Comparison of ENCODE assay signal across 10 mouse cellular contexts in the genomic region with DNA sequence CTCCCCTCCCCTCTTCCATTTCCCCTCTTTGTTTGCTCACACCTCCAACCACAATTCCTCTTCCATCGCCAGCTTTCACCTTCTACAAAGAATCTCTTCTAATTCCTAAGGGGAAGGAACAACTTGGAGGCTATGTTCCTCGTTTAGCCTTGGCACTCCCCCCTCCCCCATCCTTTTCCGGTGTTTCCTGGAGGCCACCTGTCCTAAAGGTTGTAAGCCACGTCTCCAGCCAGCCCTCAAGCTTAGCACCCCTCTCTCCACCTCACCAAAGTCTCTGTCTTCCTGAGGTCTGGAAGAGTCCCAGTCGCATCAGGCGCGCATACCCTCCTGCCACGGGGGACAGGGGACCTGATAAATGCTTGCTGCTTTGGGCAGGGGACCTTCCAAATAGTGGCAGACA. TPM values are rescaled to one million over a fixed set of nuclear protein-coding genes. Genes with fewer than 3 reads are reported as not detected.
DNase-seq lines count a peak whose midpoint lies in the region; ATAC-seq and TF ChIP-seq lines count a peak whose summit lies in the region.
"Had no signal": no experiment of that assay in that cellular context is flagged by ENCODE, and none has a peak within 500 bp of the region (broad histone marks: within the 10 kb centered on the region; RNA-seq: fewer than 3 reads in every experiment).

No protein-coding gene starts in this region.

- H3K27ac ChIP-seq in cerebellum, adult 2 months (ENCODE audit: insufficient read depth, low read length), result no peak overlapping the region
- no peak overlapping the region for H3K27ac ChIP-seq in liver, embryonic 12.5 days
- no peak overlapping the region for H3K27ac ChIP-seq in liver, postnatal 0 days (ENCODE audit: low read depth)
- peak overlapping the region; percentile 80 for H3K27ac ChIP-seq in hindbrain, embryonic 16.5 days (ENCODE audit: low read depth, low read length)
- H3K27ac ChIP-seq in neural tube, embryonic 12.5 days, result no peak overlapping the region

- no peak for TF ChIP-seq CTCF in cerebellum, adult 2 months (IDR thresholded peaks at IDR 0.05; ENCODE audit: borderline replicate concordance, insufficient read depth, low read depth, low read length)
- TF ChIP-seq CTCF in liver, postnatal 0 days (IDR thresholded peaks at IDR 0.05; ENCODE audit: low read depth), result no peak

- no peak for TF ChIP-seq POLR2A in cerebellum, adult 2 months (IDR thresholded peaks at IDR 0.05; ENCODE audit: borderline replicate concordance, insufficient read depth, low read length)

- peak; percentile 10 to 15 for DNase-seq in cerebellum, postnatal 14 days
- DNase-seq in cerebellum, adult 2 months, result no peak
- DNase-seq in liver, postnatal 0 days, result no peak
- DNase-seq in ovary, postnatal 36 days (ENCODE audit: low spot score), result no peak

- H3K9me3 ChIP-seq in liver, embryonic 12.5 days (replicated peaks), result no peaks in the 10 kb centered on the region
- H3K9me3 ChIP-seq in liver, postnatal 0 days (ENCODE audit: low read length), result no peaks in the 10 kb centered on the region
- H3K9me3 ChIP-seq in hindbrain, embryonic 16.5 days (ENCODE audit: control insufficient read depth, low read length), result no peaks in the 10 kb centered on the region
- H3K9me3 ChIP-seq in neural tube, embryonic 12.5 days, result no peaks in the 10 kb centered on the region

- ATAC-seq in liver, embryonic 12.5 days, result no peak
- no peak for ATAC-seq in liver, postnatal 0 days
- no peak for ATAC-seq in hindbrain, embryonic 16.5 days
- no peak for ATAC-seq in neural tube, embryonic 12.5 days (ENCODE audit: low FRiP score, low read depth)
- ATAC-seq in granulocyte monocyte progenitor cell, adult 5-6 weeks (replicated peaks; ENCODE audit: poor library complexity, severe bottlenecking), result no peak

- H3K4me2 ChIP-seq in liver, embryonic 12.5 days, result peak overlapping the region; percentile 62; the same call in 1 of the 2 replicates
- no peak overlapping the region for H3K4me2 ChIP-seq in liver, postnatal 0 days (ENCODE audit: low read depth, low read length)
- H3K4me2 ChIP-seq in hindbrain, embryonic 16.5 days (ENCODE audit: low read length), result peak overlapping the region; percentile 97
- H3K4me2 ChIP-seq in neural tube, embryonic 12.5 days (replicated peaks), result peak overlapping the region; percentile 99

- no peaks in the 10 kb centered on the region for H3K4me1 ChIP-seq in cerebellum, adult 2 months (ENCODE audit: control insufficient read depth, insufficient read depth, low read length)
- no peaks in the 10 kb centered on the region for H3K4me1 ChIP-seq in liver, embryonic 12.5 days
- no peaks in the 10 kb centered on the region for H3K4me1 ChIP-seq in liver, postnatal 0 days (ENCODE audit: insufficient read depth)
- peaks cover 14% of the 10 kb centered on the region for H3K4me1 ChIP-seq in hindbrain, embryonic 16.5 days (ENCODE audit: control insufficient read depth, insufficient read depth, low read depth, low read length)
- H3K4me1 ChIP-seq in neural tube, embryonic 12.5 days, result peaks cover 25% of the 10 kb centered on the region

- H3K4me3 ChIP-seq in cerebellum, adult 2 months (replicated peaks; ENCODE audit: insufficient read depth, low read depth, low read length), result no peak overlapping the region
- H3K4me3 ChIP-seq in liver, embryonic 12.5 days, result 0 out of 2 replicates have a peak overlapping the region, but pooled peaks have one; percentile 38
- no peak overlapping the region for H3K4me3 ChIP-seq in liver, postnatal 0 days (ENCODE audit: low read depth, low read length)
- peak overlapping the region; percentile 75 for H3K4me3 ChIP-seq in hindbrain, embryonic 16.5 days (ENCODE audit: low read length)
- H3K4me3 ChIP-seq in neural tube, embryonic 12.5 days, result peak overlapping the region; percentile 67
- H3K4me3 ChIP-seq: myocyte had no signal

- no peaks in the 10 kb centered on the region for H3K36me3 ChIP-seq in liver, embryonic 12.5 days
- H3K36me3 ChIP-seq in liver, postnatal 0 days (replicated peaks; ENCODE audit: insufficient read depth, low read length), result no peaks in the 10 kb centered on the region
- no peaks in the 10 kb centered on the region for H3K36me3 ChIP-seq in hindbrain, embryonic 16.5 days (ENCODE audit: control insufficient read depth, insufficient read depth, low read length)
- no peaks in the 10 kb centered on the region for H3K36me3 ChIP-seq in neural tube, embryonic 12.5 days

- WGBS in cerebellum, adult 2 months, result 1% methylated on average over 8 of the region's 8 CpGs
- WGBS in liver, embryonic 12.5 days (ENCODE audit: insufficient replicate concordance), result 5% methylated on average over 8 of the region's 8 CpGs
- WGBS in liver, postnatal 0 days (ENCODE audit: insufficient replicate concordance), result 2% methylated on average over 8 of the region's 8 CpGs
- 3% methylated on average over 8 of the region's 8 CpGs for WGBS in hindbrain, embryonic 16.5 days
- WGBS in neural tube, embryonic 12.5 days, result under 1% methylated on average over 8 of the region's 8 CpGs

- no peak for TF ChIP-seq EP300 in liver, postnatal 0 days (IDR thresholded peaks at IDR 0.05; ENCODE audit: low read depth)

- no peak overlapping the region for H3K9ac ChIP-seq in liver, embryonic 12.5 days
- H3K9ac ChIP-seq in liver, postnatal 0 days (replicated peaks), result no peak overlapping the region
- peak overlapping the region; percentile 87 for H3K9ac ChIP-seq in hindbrain, embryonic 16.5 days (ENCODE audit: low read depth, low read length)
- 0 out of 2 replicates have a peak overlapping the region, but pooled peaks have one; percentile 72 for H3K9ac ChIP-seq in neural tube, embryonic 12.5 days

- no peaks in the 10 kb centered on the region for H3K27me3 ChIP-seq in cerebellum, adult 2 months (ENCODE audit: control insufficient read depth, insufficient read depth, low read length)
- peaks cover 55% of the 10 kb centered on the region for H3K27me3 ChIP-seq in liver, embryonic 12.5 days (replicated peaks)
- H3K27me3 ChIP-seq in liver, postnatal 0 days (ENCODE audit: insufficient read depth, low read length), result peaks cover 38% of the 10 kb centered on the region
- H3K27me3 ChIP-seq in hindbrain, embryonic 16.5 days (replicated peaks; ENCODE audit: control insufficient read depth, insufficient read depth, low read length), result no peaks in the 10 kb centered on the region
- H3K27me3 ChIP-seq in neural tube, embryonic 12.5 days (replicated peaks), result peaks cover 17% of the 10 kb centered on the region

RNA-seq across cellular contexts. Expression of gene Sorcs3, which starts 1.3 kb away (rescaled TPM):
- 10.2 and 10.9 TPM in 2 replicates for polyA plus RNA-seq in cerebellum, adult 2 months (2012; rRNA removed)
- polyA plus RNA-seq in liver, embryonic 12.5 days (2016; fragmentation: Nextera tagmentation; extraction: Ambion mirVana), result 0.14 and 0.18 TPM in 2 replicates
- polyA plus RNA-seq in liver, postnatal 0 days (2015; fragmentation: Nextera tagmentation; extraction: Ambion mirVana), result 0.06 TPM in 1 of 2 replicates, not detected in the other
- 14.5 and 16.5 TPM in 2 replicates for polyA plus RNA-seq in hindbrain, embryonic 16.5 days (2015; fragmentation: Nextera tagmentation; extraction: Ambion mirVana)
- 9.3 and 11.1 TPM in 2 replicates for polyA plus RNA-seq in neural tube, embryonic 12.5 days (2016; fragmentation: Nextera tagmentation; extraction: Ambion mirVana)
- total RNA-seq in granulocyte monocyte progenitor cell, adult 5-6 weeks (2014; fragmentation: Nextera tagmentation), result not detected in 2 replicates
- total RNA-seq in granulocyte monocyte progenitor cell, adult 5-6 weeks (2017), result 0.21 and 0.22 TPM in 2 replicates
- total RNA-seq: common myeloid progenitor, adult 5-6 weeks had no signal
- polyA plus RNA-seq: myocyte had no signal

Comparison
In these comparisons a context has a peak if more than half of its experiments do, and no peak if none do; other contexts are left out.
1. DNase-seq: peak in cerebellum, postnatal 14 days (2 of 2); none in cerebellum, adult 2 months (0 of 2), liver, postnatal 0 days (single experiment) and ovary, postnatal 36 days (single experiment).
2. H3K4me3 ChIP-seq: peak in liver, embryonic 12.5 days (single experiment), hindbrain, embryonic 16.5 days (single experiment) and neural tube, embryonic 12.5 days (single experiment); none in cerebellum, adult 2 months (single experiment) and liver, postnatal 0 days (single experiment).
3. H3K9ac ChIP-seq: peak in hindbrain, embryonic 16.5 days (single experiment) and neural tube, embryonic 12.5 days (single experiment); none in liver, embryonic 12.5 days (single experiment) and liver, postnatal 0 days (single experiment).